Mouse (Mus musculus) NIH3T3 (cell line): Measurements from ENCODE around the gene Zbtb16.

Source experiments
- DNase-seq: peaks from one replicate; pipeline ENCODE4 v3.0.0-alpha.2; 2012; ENCODE audit warnings: low read depth

Gene Zbtb16

DNA sequence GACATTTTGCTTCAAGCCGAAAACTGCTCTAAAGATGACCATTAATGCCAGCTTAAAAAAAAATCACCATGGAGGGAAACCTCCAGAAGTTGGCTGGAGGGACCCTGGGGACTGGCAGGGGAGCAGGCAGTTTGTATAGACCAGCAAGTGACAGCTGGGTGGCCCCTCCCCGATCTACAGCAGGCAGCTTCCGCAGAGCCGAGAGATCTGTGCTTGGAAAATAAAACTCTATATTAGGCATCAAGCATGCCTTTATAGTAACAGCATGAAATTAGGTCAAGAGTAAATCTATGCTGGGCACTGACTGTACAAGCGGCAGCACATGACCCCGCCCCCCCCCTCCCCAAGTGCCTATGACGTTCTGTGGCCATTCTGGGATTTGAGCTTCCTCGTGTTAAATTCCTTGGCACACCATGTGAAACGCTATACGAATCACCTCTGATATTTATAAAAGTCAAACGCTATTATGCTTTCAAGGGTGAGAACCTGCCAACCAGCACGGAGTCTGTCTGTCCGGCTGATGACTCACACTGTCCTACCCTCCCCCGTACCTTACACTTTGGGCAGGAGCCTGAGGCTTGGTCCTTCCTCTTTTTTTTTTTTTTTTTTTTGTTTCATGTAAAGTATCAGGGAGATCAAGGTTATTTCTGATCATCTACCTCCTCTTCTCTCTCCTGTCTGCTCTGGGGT is 128.7 kb downstream of the Zbtb16 start:
- DNase-seq = peak; percentile 74

DNA sequence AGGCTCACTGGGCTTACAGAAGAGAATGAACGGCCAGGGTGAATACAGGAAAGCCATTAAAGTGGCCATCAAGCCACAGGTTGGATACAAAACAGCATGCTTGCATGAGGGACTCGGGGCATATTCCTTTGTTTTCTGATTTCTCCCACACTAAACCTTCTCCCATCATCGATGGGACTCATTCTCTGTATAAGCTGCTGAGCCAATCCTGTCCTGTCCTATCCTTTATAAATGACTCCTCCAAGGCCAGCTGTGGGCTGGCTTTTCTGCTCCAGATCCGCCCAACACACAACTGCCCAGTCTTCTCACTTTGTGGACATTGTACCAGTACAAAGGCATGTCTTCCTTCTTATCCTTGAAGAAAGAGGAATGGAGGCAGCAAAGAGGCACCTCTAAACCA is 134.7 kb downstream of the Zbtb16 start:
- DNase-seq = no peak

GRCm38 (mm10) chr9:48700871-48701270 is 135.2 kb downstream of the Zbtb16 start:
- DNase-seq = no peak

- DNase-seq = no peak
Observed at GRCm38 (mm10) chr9:48697470-48697815, 138.6 kb downstream of the Zbtb16 start.

DNA sequence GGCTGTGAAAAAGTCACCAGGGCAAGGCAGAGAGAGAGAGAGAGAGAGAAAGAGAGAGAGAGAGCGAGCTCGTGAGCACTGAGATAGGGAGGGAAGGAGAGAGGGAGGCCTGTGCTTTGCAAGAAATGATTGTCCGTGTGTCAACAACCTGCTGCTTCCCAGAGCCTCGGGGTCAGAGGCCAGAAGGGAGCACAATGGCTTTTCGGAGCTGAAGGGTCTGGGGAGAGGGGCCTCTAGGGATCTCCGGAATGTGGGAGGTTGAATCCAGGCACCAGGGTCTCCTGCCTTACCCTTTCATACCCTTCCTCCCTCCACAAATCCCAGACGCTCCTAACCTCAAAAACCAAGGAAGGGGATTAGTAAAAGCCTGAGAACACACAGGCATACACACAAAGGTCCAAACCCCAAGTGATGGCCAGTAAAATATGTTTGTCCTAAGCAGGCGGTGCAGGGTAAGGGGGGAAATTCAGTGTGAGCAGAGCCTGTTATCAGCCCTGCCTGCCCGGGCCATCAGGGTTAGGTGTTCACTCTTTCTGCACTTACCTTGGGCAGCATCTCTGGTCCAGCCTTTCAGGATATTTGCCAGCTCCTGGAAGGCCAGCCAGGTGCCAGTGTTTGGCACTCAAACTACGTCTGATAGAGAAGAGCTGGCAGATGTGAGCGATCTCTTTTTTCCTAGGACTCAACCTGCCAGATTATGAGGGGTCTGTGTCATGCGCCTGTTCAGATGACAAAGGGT is 139.1 kb downstream of the Zbtb16 start:
- DNase-seq = no peak

GRCm38 (mm10) chr9:48696330-48696729 is 139.7 kb downstream of the Zbtb16 start:
- DNase-seq = no peak

GRCm38 (mm10) chr9:48695796-48696195 is 140.2 kb downstream of the Zbtb16 start:
- DNase-seq = peak; percentile 75

GRCm38 (mm10) chr9:48694616-48695061 is 141.4 kb downstream of the Zbtb16 start:
- no peak for DNase-seq

DNA sequence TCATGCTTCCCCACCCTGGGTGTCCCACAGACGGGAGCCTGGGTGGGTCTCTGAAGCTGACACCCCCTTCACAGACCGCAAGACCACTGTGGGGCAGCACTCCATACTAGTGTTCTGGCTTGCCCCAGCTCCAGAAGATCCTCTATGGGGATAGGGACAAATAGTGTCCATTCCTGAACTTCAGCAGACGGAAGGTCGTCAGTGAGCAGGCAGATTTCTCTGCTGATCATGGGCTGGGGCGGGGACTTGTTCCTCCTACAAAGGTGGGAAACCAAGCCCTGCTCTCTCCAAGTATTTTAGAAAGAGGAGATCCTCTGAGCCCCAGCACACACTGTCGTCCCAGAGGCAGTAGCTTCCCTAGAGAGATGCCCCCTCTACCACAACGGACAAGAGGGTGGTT is 142.3 kb downstream of the Zbtb16 start:
- no peak for DNase-seq

- DNase-seq = no peak
Observed at GRCm38 (mm10) chr9:48689718-48689980, 146.4 kb downstream of the Zbtb16 start.

DNA sequence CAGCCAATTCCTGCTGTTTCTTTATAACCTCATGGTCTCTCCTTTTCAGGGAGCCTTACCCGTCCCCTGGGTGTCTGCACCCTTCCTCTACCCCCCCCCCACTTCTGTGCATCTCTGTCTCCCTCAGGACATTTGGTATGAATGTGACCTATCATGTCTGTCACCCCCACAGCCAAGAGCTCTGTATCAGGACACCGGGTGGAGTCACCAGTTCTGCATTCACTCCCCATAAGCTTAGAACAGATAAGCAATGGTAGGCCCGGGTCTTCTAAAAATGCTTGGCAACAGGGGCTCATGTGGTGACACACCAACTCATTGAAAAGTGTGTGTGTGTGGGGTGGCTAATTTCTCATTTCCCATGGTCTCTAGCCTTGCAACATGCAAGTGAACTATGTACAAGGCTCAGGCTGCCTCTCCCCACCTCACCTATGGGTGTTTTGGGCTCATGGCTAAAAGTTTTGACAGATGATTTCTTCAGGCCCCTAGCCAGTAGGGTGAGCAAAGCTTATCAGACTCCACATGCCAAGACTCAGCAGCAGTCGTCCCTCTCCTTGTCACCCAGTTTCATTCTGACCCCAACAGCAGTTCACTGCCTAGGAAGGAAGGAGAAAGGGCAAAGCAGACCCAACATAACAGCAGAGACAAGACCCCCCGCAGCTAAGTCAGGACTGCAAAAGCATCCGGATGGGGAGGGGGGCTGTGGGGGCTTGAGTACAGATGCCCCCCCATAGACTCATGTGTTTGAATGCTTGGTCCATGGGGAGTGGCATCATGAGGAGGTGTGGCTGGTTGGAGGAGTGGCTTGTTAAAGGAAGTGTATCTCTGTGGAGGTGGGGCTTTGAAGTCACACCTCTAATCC is 146.9 kb downstream of the Zbtb16 start:
- DNase-seq = no peak

DNA sequence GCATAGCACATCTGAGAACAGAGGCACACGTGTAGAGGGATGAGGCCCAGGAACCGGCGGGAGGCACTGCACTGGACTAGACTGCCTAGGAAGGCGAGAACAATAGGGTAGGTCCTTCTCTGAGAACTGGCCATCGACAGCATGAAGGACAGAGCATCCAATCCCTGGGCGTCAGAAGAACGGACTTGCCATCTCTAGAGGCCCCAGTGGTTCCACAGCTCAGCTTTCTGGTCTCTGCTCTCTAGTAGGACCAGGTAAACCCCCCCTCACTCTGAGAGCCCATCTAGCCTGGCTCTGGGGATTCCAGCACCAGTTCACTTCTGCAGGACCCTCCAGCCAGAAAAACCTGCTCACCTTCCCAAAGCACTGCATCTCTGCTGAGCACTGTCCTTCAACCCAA is 148.1 kb downstream of the Zbtb16 start:
- DNase-seq = no peak

DNA sequence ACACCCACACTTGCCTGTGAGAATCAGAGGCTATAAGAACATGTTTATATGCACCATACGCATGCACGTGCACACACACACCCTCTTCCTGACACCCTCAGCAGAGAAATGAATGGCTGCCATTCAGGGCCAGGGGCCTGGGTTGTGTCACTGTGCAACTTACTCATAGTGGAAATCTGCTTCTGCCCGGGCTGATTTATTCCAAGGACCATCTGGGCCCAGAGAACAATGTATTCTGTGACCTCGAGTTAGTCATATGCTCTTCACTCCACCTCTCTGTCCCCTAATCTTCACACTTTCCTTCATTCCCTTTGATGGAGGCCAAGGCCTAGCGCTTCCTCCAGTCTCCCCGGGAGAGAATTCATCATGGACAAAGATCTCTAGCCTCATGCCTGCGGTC is 150.3 kb downstream of the Zbtb16 start:
- no peak for DNase-seq

DNA sequence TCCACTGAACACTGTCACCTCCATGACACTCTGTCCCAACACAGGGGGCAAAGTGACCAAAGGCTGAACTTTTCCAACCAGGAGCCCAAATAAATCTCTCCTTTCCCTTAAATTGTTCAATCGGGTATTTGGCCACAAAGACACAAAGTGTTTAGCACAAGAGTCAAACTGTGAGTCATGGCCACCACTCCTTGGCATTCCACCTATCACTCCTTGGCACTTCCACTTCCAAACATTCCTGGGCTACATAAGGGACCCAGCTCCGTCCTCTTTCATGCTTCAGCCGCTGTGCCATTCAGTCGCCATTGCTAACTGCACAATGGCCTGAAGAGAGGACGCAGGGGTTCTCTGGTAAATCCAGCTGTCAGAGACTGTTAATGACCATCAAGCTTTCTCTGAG is 151.9 kb downstream of the Zbtb16 start:
- no peak for DNase-seq

DNA sequence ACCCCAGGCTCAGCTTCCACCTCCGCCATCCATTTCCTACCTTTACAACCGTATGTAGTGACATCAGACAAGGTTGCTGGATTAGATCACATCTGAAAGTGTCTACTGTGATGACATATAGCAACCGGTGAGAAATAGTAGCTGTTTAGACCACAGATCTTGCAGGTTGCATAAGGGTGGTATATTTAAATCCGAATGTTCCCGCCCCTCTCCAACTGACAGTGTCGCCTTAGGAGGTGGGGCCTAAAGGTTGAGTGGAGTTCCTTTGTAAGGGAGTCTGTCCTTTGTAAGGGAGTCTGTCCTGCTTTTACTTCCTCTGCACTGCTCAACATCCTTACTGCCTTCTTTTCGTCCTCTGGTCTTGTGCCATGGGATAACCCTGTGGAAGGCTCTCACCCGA is 154.8 kb downstream of the Zbtb16 start:
- DNase-seq = no peak

DNA sequence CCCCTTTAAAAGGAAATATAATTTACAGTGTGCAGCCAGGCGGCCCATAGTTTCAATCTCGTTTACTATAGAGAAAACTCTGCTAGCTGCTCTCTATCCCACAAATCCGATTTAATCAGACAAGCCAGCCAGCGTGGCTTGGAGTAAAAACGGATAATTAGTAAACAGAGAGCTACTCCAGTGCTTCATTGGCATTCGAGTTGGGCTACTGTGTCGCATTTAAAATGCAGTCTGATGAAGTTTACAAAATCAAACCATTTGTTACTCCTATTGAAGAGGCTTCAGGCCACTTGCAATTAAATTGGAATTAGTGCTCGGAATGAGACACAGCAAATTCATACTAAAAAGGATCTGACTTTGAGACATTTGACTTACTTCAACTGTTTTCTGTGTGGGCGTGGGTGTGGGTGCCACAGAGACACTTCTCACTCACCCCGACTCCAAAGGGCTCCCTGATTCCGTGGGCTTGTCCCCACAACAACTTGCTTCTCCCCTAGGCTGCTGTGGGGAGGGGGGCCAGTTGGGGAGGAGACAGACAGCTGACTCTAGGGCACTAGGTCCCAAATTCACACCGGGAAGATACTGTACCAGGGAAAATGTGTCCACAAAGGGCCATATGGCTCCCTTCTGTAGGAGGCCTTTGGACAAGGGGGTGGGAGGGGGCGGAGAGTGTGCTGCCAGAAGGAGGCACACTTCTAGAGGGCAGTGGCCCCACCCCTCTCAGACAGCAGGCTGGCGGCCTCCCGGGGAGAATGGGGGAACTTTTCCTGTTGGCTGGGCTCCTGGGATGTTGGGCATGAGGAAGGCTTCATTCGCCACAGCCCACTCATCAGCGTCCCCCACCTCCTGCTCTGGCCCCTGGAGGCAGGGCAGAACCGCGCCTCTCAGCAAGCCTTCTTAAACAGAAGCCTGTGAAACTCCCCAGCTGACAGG is 157.3 kb downstream of the Zbtb16 start:
- peak; percentile 4 for DNase-seq

DNA sequence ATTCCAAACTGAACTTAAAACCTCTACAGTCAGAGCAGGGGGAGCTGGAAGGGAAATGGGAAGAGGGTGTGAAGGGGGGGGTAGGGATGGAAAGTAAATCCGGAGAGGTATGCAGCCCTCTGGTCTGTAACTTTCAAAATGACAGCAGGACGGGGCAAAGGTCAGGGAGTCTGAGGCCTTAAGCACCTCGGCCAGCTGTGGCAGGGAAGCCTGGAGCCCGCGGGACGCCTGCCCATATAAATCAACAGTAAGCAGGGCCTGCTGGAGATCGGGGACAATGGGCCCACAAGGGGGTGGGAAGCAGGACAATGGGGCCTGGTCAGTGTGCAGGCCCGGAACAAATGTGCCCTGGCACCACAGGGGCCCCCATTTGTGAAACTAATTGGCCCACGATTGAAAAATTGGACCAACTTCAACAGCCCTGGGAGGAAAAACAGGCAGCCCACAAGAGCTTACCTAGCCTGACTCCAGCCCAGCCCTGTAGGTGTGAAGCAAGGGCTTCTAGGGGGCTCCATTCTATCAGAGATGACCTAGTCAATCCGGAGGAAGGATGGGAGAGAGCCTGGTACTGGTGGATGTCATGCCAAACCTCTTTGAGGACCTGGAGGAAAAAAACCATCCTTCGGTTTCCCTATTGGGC is 160.8 kb downstream of the Zbtb16 start:
- DNase-seq = no peak

- no peak for DNase-seq
Observed at GRCm38 (mm10) chr9:48674359-48675015, 161.5 kb downstream of the Zbtb16 start.

GRCm38 (mm10) chr9:48673804-48674203 is 162.2 kb downstream of the Zbtb16 start:
- DNase-seq = no peak

- DNase-seq = no peak
Observed at GRCm38 (mm10) chr9:48673213-48673612, 162.8 kb downstream of the Zbtb16 start.

- no peak for DNase-seq
Observed at GRCm38 (mm10) chr9:48671841-48672240, 164.2 kb downstream of the Zbtb16 start.
